Mouse (Mus musculus) embryo, embryonic 9.5 days (tissue): ENCODE results near the gene Atp2b2.

ENCODE experiments used
- DNase-seq: peaks from one replicate; pipeline ENCODE4 v3.0.0-alpha.2; 2017; ENCODE audit errors: extremely low spot score

Atp2b2 gene

DNA sequence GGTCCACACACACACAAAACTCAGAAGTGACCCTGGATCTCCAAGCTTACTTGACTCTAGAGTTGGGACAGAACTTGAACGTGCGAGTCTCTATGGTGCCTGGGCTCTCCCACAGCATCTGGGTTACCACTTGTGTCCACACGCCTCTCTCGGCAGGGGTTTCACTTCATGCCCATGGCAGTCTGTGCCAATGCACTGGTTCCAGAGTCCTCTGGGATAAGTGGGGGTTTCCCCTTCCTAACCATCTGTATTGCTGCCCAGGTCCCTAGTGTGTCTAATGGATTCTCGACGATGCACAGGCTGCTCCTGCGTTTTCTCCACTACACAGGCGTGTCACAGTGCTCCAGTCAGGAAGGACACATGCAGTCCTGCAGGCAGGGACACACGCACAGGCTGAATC lies 184.1 kb downstream of the Atp2b2 start:
- DNase-seq = no peak

DNA sequence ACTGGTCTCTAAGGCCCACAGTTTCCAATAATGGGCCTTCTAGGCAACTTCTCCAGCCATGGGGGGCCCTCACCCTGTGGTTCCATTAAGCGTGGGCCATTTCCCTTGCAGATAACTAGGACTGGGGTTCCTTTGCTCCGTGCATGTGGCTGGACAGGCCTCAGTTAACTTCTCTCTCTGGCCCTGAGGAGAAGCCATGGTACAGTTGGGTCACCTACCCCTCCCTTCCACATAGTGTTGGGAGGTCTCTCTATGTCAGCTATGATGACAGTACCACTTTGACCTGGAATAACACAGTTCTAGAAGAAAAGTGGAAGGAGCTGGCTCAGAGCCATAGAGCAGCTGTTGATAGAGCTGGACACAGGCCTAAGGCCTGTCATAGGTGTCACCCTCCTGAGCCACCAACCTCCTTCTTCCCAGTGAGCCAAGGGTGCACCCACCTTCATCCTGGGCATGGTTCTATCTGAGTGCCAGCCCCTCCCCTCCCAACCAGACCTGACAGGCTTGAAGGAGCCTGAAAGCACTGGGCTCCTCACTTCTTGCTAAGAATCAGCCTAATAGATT lies 185.0 kb downstream of the Atp2b2 start:
- DNase-seq = no peak

- no peak for DNase-seq
These were observed 185.6 kb downstream of the Atp2b2 start for GRCm38 (mm10) chr6:113856790-113857189.

GRCm38 (mm10) chr6:113856095-113856646 lies 186.2 kb downstream of the Atp2b2 start:
- no peak for DNase-seq

DNA sequence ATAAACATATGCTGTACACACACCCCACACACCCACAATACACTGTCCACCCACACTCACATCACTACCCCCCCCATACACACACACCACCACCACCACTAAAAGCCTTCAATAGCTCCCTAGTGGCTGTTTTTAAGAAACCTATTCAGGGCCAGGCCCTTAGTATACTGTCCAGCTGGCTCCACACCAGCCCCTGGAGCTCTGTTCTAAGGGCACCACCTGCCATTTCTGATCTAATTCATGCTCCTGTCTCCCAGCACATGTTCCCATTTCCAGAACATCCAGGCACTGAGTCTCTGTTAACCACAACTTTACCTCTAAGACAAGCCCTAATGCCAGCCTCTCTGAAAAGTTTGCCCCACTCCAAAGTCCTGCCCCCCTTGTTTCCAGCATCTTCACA lies 186.8 kb downstream of the Atp2b2 start:
- no peak for DNase-seq

GRCm38 (mm10) chr6:113852318-113852717 lies 190.1 kb downstream of the Atp2b2 start:
- peak; percentile 83 for DNase-seq

- no peak for DNase-seq
These were observed 192.6 kb downstream of the Atp2b2 start for GRCm38 (mm10) chr6:113849819-113850218.

- DNase-seq = no peak
These were observed 193.8 kb downstream of the Atp2b2 start for GRCm38 (mm10) chr6:113848655-113849054.

DNA sequence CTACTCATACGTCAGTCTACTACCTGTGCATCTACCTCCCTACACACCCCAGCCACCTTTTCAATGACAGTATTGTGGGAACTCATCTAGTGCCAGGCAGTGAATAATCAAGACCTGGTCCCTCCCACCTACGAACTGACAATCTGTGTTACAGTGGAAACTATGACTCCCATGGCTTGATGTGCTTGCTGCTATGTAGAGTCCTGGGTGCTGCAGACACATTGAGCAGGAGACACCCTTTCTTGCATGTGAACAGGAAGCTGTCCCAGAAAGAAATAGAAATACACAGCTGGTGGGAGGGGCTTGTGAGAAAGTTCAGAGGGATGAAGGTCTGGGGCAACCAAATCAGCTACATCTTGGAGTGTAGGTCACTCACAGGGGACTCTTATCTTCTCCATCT lies 195.3 kb downstream of the Atp2b2 start:
- DNase-seq = no peak

GRCm38 (mm10) chr6:113843248-113843647 lies 199.2 kb downstream of the Atp2b2 start:
- DNase-seq = peak; percentile 17

DNA sequence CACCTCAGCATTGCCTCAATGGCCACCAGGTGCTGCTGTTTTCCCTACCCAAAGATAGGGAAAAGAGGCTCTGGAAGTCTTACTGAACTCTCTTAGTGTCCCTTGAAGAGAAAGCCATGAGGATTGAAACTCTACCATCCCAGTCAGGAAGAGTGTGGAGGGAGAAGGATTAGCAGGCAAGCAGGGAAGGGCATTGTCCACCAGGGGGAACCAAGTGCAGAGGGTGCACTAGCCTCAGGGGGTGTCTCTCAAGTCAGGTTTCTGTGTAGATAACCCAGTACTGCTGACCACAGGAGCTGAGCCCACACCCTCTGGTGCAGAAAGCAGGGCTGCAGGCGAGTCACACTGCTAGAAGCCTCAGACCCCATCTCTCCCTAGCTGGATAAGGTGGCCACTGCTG lies 203.9 kb downstream of the Atp2b2 start:
- no peak for DNase-seq

GRCm38 (mm10) chr6:113837740-113838139 lies 204.7 kb downstream of the Atp2b2 start:
- DNase-seq = no peak

DNA sequence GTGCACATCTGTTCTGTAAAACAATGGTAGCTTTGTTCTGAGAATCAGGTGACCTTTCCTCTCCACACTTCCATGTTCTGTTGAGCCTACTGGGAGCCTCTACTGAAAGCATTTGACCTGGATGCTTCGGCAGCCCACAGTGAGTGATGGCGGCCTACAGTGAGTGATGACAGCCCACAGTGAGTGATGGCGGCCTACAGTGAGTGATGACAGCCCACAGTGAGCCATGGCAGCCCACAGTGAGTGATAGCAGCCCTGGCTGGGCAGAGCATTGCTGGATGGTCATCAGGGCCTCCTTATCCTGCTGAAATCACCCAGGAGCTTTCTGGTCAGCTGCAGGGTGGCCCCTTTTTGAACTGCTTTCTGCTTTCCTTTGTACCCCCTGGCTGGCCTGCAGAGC lies 205.9 kb downstream of the Atp2b2 start:
- no peak for DNase-seq

DNA sequence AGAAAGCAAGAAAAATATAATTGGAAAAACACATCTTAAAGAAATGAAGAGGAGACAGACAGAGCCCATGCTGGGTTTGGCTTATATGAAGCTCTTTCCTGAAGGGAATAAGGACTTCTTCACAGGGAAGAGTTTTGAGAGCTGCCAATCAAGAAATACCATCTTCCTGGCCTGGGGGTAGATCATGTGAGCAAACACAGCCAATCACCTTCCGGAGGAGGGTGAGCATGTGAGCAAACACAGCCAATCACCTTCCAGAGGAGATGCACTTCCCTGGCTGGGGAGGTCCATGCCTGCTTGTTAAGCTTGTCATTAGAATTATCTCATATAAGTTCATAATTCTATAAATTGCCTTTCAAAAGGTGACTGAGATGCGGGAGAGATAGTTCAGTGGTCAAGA lies 211.9 kb downstream of the Atp2b2 start:
- DNase-seq = no peak

DNA sequence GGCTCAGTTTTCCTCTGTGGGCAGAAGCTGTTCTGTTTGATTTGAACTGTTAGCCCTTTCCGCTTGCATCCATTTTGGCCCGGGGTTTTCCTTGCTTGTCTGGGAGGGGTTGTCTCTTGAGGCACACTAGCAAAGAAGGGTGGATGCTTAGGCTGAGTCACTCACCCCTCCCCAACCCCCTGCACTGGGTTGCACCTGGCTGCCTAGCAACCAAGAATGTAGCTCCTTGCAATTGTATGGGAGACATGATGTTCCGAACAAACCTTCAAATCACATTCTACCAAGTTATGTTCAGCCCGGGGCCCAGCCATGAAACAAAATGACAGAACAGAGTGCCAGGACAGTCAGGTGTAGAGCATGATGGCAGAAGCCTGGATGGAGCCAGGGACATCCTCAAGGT lies 215.1 kb downstream of the Atp2b2 start:
- no peak for DNase-seq

DNA sequence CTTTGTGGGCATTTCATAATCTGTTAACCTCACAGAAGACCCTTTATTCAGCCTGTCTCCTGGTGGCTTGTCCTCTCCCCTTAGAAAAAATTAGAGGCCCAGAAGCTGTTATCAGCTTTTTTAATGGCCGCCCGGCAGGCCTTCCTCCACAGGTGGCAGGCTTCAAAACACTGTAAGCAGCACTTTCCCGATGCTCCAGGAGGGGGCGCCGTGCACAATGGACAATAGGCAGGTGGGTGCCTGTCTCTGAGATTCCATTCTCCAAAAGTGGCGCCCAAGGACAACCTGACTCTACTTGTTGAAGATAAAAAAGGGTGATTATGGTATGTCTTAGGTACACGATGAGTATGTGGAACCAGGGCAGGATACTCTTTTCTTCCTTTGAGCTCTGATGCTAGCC lies 220.0 kb downstream of the Atp2b2 start:
- DNase-seq = peak; percentile 51

DNA sequence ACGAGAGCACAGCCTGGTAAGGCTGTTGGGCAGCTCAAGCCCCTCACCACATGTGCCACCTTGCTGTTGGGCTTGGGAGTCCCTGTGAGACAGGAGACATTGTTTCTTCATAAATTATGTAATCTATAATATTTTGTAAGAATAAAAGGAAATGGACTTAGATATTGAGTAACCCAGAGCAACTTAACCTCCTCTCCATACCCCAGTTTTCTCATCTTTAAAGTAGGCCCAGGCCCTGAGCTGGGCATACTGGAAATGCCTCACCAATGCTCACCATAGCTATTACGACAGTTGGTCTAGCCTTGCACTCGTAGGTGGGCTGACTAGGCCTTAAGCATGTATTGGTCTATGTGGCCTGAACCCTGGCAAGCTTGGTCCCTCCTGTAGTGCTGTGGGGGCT lies 225.7 kb downstream of the Atp2b2 start:
- no peak for DNase-seq

DNA sequence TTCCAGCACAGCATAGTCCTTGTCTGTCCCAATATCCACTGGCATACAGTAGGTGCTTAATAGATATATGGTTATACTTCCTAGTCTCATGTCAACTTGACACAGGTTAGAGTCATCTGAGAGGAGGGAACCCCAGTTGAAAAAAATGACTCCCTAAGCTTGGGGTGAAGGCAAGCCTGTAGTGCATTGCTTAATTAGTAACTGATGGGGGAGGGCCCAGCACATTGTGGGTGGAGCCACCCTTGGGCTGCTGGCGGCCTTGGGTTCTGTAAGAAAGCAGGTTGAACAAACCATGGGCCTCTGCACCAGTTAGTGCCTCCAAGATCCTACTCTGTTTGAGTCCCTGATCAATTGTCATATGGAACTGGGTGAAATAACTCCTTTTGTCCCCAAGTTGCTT lies 231.0 kb downstream of the Atp2b2 start:
- no peak for DNase-seq

DNA sequence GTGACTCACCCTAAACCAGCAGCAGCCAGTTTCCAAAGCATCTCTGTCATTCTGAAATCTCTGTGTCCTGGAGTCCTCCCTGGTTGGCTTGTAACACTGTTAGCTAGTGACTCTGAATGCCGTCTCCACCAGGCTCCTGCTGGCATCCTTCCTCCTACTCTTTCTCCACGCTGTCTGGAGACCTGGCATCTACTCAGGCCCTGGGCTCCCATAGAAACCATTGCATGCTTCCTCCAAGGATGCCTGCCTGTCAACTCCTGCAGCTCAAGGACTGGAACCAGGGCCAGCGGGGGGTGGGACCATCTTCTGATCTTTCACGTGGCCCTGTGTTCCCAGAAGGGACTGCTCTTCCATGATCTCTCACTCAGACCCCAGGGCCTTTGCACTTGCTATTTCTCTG lies 231.7 kb downstream of the Atp2b2 start:
- DNase-seq = no peak

GRCm38 (mm10) chr6:113806241-113806640 lies 236.2 kb downstream of the Atp2b2 start:
- no peak for DNase-seq

- DNase-seq = no peak
These were observed 241.2 kb downstream of the Atp2b2 start for GRCm38 (mm10) chr6:113801233-113801632.

DNA sequence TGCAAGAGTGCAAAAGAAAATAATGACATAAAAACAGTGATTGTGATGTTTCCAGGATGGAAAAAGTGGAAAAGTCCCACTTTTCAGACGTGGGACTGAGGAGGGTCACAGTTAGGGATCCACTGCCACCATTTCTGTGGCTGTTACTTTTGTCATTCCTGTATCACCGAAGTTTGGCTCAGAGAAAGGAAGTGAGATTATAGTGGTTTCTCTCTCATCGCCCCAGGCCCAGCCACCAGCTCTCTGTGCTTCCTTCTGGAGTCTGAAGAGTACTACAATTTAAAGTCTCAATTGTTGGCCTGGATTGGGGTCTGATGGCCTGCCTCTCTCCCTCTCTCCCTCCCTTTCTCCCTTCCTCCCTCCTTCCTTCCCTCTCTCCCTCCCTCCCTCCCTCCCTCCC lies 242.5 kb downstream of the Atp2b2 start:
- DNase-seq = no peak

- DNase-seq = no peak
These were observed 243.1 kb downstream of the Atp2b2 start for GRCm38 (mm10) chr6:113799349-113799748.

DNA sequence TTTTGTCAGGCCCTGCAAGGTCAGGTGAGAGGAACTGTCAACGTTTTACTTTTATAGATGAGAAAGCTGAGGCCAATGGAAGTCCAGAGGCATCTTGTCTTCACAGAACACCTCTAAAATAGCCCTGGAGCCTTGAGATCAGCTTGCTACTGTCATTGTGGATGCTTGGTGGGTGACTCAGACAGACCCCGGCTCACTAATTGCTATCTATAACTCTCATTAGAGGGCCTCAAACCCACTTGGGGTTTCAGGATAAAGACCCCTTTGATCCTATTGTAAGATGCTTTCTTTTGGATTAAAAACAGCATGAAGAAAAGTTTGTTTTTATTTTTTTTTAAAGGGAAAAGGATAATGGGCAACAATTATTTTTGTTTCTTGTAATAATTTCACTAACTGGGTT lies 243.5 kb downstream of the Atp2b2 start:
- DNase-seq = no peak
